Mouse (Mus musculus): Measurements from ENCODE around the gene Bcl2l14.

- TF ChIP-seq POLR2A (IDR thresholded peaks at IDR 0.05; ENCODE audit: extremely low read depth, insufficient read depth, low read length) (no peak), CTCF (IDR thresholded peaks at IDR 0.05; ENCODE audit: extremely low read depth, insufficient read depth, low read length) (no peak)
These were observed 7.6 kb downstream of the Bcl2l14 start for GRCm38 (mm10) chr6:134403684-134404070.
